Mouse (Mus musculus): ENCODE results near the gene Tamm41.

The Tamm41 gene

GRCm38 (mm10) chr6:115022876-115023275 lies 14.8 kb downstream of the Tamm41 start:
- no peak for DNase-seq

GRCm38 (mm10) chr6:115015461-115015860 lies 22.2 kb downstream of the Tamm41 start:
- no peak for DNase-seq

GRCm38 (mm10) chr6:115013574-115013973 lies 24.1 kb downstream of the Tamm41 start:
- no peak for DNase-seq

GRCm38 (mm10) chr6:115011792-115012191 lies 25.9 kb downstream of the Tamm41 start:
- DNase-seq: no peak

GRCm38 (mm10) chr6:115010815-115011214 lies 26.9 kb downstream of the Tamm41 start:
- no peak for DNase-seq

GRCm38 (mm10) chr6:115010304-115010703 lies 27.4 kb downstream of the Tamm41 start:
- DNase-seq: no peak

GRCm38 (mm10) chr6:115007728-115008127 lies 29.9 kb downstream of the Tamm41 start:
- peak; percentile 88 to 92 for DNase-seq

GRCm38 (mm10) chr6:115006948-115007347 lies 30.7 kb downstream of the Tamm41 start:
- DNase-seq: no peak

- no peak for DNase-seq
Measured at GRCm38 (mm10) chr6:115006065-115006464, 31.6 kb downstream of the Tamm41 start.

GRCm38 (mm10) chr6:115005351-115005890 lies 32.3 kb downstream of the Tamm41 start:
- DNase-seq: peak; percentile 45 to 47

GRCm38 (mm10) chr6:115004636-115005035 lies 33.0 kb downstream of the Tamm41 start:
- peak; percentile 31 to 41 for DNase-seq

GRCm38 (mm10) chr6:114998374-114999031 lies 39.2 kb downstream of the Tamm41 start:
- no peak for DNase-seq

- DNase-seq: no peak
Measured at GRCm38 (mm10) chr6:114997471-114997870, 40.2 kb downstream of the Tamm41 start.

- no peak for DNase-seq
Measured at GRCm38 (mm10) chr6:114996910-114997309, 40.8 kb downstream of the Tamm41 start.

- DNase-seq: no peak
Measured at GRCm38 (mm10) chr6:114994079-114994478, 43.6 kb downstream of the Tamm41 start.

GRCm38 (mm10) chr6:114993659-114994058 lies 44.0 kb downstream of the Tamm41 start:
- DNase-seq: no peak

- DNase-seq: no peak
Measured at GRCm38 (mm10) chr6:114991909-114992308, 45.8 kb downstream of the Tamm41 start.

GRCm38 (mm10) chr6:114988619-114988980 lies 49.1 kb downstream of the Tamm41 start:
- no peak for DNase-seq

- peak in 1 of 2 experiments; percentile 23 for DNase-seq
Measured at GRCm38 (mm10) chr6:114987966-114988618, 49.6 kb downstream of the Tamm41 start.

- DNase-seq: no peak
Measured at GRCm38 (mm10) chr6:114982671-114983070, 55.0 kb downstream of the Tamm41 start.

GRCm38 (mm10) chr6:114979715-114980114 lies 58.0 kb downstream of the Tamm41 start:
- DNase-seq: no peak

GRCm38 (mm10) chr6:114976915-114977419 lies 60.7 kb downstream of the Tamm41 start:
- DNase-seq: no peak

GRCm38 (mm10) chr6:114974331-114974730 lies 63.3 kb downstream of the Tamm41 start:
- no peak for DNase-seq

GRCm38 (mm10) chr6:114972988-114973387 lies 64.7 kb downstream of the Tamm41 start:
- no peak for DNase-seq
